Mouse (Mus musculus): ENCODE measurements around the gene AC192777.2.
"Not testable (repeated sequence)": the region's sequence is repeated elsewhere in the genome, so short reads cannot be mapped to it uniquely, and the experiment has no call there.

AC192777.2 gene

GRCm38 (mm10) chr17:40095150-40095549 lies at the start of gene AC192777.2:
Gene AC192777.2, plus strand, starts transcription at chr17:40095450.
- DNase-seq (ENCODE audit: low spot score), result not testable (repeated sequence)

GRCm38 (mm10) chr17:40116172-40116571 lies 20.9 kb downstream of the AC192777.2 start:
- DNase-seq (ENCODE audit: low spot score), result not testable (repeated sequence)

GRCm38 (mm10) chr17:40116877-40117276 lies 21.6 kb downstream of the AC192777.2 start:
- not testable (repeated sequence) for DNase-seq (ENCODE audit: low spot score)

Data from spleen, adult 12 weeks (tissue).